Mouse (Mus musculus) lung, postnatal 10 days (tissue): ENCODE measurements around the gene Lrrc47.
A peak's percentile ranks its signal among the peaks of the same experiment; 100 is the strongest.

Source experiments
- DNase-seq: peaks from one replicate; pipeline ENCODE4 v3.0.0; 2021

The Lrrc47 gene

DNA sequence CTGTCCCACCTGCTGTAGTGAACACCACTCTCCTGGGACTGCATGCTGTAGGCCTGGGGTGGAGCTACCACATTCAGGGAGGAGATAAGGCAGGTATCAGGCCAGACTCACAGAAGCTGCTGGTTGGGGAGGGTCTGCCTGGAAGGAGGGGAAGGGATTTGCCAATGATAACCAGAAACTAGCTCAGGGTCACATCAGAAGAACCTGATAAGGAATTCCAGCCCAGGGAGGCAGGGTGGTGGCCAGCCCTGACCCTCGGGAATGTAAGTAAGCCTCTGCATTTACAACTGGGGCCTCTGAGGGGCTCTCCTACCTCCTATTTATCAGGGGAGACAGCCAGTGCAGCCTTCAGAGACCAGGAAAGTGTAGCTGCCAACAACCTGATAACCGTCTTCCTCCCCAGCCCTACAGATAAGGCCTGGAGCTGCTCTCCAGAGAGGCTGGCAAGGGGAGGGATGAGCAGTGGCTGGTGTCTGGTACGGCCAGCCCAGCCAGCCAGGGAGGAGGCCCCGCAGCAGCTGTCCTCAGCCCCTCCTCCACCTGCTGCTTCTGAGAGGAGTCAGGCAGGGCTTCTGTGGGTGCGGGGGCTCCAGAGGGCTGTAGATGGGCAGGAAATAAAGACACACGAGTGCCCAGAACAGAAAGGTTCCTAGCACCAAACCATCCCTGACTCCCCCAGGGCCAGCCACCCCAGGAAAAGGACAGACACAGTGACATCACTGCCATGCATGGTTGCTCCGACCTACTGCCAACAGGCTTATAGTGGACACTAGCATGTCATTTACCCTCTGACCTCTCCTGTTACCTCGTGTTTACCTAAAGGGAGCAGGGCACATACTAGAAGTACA lies 12.4 kb downstream of the Lrrc47 start:
- DNase-seq = no peak

DNA sequence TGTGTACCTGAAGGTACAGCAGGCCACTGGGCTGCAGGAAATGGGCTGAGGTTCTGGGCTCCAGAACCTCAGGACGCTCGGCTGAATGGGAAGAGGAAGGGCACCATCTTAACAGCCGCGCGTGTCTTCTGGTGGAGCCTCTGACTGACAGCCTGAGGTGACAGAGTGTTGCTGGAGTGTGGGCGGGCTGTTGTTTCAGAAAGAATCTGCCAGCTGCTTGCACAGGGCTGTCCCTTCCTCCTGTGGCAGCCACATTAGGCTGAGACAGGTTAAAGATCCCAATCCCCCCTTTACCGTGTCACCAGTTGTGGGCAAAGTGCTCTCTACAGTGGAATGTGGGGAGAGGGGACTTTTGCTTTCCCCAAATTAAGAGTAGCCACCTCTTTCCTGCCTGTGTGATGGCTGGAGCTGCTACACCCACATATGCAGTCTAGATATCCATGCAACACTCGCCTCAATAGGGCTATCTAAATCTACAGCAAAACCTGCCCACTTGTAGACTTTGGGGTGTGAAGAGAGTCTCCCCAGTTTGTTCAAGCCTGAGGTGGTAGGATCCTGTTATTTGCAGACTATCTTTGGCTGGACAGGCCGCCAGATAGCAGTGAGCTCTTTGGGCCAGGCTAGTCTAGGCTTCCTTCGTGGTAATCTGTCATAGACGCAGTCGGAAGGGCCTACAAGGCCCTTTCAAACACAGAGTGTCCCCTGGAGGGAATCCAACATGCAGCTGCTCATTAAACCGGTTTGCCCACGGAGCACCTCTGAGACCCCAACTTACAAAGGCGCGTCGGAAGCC lies 13.4 kb downstream of the Lrrc47 start:
- DNase-seq = peak; percentile 39

DNA sequence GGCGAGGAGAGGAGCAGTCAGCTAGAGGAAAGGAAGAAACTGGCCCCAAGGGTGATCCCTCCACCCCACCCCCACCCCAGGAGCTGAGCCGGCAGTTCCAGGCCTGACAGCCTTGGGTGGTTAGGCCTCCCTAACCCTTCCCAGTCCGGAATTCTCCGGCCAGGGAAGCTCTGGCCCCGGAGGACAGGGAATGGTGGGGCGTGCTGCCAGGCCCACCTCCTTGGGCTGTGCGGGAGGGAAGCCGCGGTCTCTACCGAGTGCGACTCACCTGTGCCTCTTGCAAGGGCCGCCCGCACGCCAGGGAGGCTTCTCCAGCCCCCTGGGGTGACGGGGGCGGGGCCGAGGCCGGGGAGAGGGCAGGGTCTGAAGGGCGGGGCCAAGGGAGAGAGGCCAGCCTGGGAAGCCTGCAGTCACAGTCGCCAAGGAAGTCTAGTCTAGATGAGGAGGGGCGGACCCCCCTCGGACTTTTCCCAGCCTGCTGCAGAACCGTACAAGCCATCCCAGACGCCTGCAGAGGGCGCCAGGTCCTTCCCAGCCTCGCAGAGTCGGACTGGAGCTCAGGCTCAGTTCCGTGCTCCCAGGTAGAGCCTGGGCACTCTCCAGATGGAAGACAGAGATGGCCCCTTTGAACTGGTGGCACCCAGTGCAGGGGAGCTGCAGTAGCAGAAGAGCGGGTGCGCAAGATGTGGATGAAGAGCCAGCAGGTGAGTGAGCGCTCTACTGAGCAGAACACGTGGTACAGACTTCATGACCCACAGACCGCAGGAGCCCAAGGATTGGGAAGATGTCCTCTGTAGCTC lies 14.3 kb downstream of the Lrrc47 start, which contains the start of gene Smim1:
TSS of gene Smim1 (minus strand) at position 590 of the 800 bp plus-strand sequence.
- peak; percentile 92 for DNase-seq

DNA sequence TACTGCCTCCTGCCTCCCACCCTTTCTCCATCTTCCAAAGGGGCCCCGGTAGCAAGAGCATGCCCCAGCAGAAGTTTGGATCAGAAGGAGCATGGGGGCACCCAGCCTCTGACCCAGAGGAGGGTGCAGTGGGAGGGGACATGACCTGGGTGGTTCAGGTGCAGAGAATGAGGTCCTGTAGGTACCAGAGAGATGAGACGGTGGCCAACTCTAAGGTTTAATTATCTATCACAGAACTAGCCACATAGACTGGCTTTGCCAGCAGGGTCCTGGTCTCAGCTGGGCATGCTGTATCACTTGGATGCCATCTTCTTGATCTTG lies 14.9 kb downstream of the Lrrc47 start:
- DNase-seq = no peak

DNA sequence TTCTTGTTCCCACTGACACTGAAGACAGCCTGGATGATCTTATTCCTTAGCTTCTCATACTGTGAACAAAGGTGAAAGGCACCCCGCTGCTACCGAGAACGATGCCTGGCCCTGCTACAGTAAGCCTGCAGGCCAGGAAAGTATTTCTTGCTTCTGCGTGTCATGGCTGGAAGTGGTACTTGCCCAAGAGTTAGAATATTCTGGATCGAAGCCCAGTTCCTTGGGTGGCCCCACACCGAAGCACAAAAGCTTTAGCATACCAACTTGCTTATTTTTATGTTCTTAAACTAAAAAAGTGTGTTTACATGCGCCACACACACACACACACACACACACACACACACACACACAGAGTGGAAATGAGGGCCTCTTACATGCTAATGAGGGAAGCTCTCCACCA lies 16.5 kb downstream of the Lrrc47 start:
- no peak for DNase-seq

DNA sequence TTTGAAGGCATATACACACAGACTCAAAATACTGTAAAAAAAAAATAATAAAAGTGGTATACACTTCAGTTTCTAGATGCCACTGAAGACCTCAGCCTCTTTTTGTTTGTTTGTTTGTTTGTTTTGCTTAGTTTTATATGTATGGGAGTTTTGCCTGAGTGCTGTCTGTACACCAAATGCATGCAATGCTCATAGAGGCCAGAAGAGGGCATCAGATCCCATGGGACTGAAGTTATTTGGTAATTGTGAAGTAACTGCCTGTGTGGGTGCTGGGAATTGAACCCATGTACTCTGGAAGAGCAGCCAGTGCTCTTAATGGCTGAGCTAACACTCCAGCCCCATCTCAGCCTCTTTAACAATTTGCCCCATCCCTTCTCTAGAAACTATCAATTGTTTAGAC lies 17.1 kb downstream of the Lrrc47 start:
- no peak for DNase-seq

DNA sequence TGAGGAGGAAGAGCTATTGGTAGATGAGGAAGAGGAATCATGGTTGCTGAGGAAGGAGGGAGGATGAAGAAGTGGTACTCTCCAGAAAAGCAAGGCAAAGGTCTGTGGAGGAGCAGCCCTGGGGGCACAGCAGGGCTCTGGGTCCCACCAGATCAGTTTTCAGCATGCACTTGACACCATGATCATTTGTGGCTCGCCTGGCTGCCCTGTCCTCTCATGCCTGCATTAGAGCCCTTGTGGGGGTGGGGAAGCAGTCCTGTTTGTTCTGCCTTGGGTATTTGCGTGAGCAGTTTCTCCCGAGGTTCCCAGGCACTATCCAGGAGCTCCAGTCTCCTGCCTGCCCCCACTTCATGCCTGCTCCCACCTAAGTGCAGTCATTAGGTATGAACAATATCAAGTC lies 25.6 kb downstream of the Lrrc47 start:
- no peak for DNase-seq

DNA sequence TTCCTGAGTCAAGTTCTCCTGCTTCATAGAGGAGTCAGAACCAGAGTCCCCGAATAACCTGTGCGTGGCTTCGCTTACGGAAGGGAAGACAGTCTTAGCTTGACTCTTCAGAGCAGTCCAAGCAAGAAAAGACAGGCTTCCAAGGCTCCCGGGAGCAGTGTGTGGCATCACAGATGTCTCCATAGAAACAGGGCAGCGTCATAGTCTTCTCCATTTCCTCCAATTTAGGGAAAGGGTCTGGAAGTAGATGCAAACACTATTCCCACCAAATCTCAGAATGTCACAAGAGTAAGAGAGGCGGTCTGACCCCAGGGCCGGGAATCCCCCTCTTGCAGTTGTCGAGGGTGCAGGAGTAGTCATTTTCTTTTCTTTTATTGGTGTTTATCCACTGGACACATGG lies 31.0 kb downstream of the Lrrc47 start, which contains the start of gene Ccdc27:
TSS of gene Ccdc27 (minus strand) at position 101 of the 400 bp plus-strand sequence.
- DNase-seq = no peak

DNA sequence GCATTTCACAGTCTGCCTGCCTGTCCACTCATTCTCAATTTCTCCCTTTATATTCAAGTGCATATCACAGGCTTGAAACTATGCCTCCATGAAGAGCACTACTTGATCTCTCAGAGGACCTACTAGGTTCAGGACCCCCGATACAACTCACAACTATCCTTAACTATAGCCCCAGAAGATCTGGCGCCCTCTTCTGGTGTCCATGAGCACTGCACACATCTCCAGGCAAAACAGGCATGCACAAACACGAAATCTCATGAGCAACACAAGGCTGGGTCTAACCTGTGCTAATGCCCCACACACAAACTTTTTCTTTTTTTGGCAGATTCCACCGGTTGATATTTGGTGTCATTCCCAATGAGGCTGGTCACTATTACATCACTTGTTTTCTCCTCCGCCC lies 34.3 kb downstream of the Lrrc47 start:
- DNase-seq = no peak

DNA sequence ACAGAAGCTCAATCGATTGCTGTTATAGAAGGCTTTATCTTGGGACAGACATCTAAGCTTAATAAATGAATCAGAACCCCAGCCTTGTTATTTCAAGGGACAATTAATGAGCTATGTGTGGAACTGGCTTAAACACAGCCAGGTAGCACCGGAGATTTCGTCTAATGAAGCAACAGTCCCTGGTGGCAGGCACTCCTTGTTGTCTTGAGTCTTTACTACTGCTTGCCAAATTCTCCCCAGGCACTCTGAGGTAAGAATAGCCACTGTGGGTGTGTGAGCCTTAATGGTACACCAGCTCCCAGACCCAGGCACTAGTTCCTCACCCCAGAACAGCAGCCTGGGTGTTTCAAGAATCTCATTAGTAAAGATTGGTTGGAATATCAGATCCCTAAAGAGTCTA lies 39.9 kb downstream of the Lrrc47 start:
- DNase-seq = no peak

DNA sequence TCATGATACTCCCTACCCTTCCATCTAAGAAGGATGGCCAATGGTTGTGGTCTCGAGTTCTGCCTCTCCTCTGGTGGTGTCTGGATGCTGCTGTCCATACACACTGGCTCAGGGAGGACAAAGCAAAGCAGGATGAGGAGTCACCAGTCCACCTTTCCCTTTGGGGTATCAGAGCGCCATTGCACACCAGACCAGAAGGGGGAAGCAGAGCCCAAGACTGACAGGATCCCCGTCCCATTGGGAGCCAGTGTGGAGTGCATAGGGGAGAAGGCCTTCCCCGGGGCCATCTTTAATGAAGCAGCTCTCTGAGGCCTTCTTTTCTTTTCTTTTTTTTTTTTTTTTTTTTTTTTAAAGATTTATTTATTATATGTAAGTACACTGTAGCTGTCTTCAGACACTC lies 41.5 kb downstream of the Lrrc47 start:
- no peak for DNase-seq

DNA sequence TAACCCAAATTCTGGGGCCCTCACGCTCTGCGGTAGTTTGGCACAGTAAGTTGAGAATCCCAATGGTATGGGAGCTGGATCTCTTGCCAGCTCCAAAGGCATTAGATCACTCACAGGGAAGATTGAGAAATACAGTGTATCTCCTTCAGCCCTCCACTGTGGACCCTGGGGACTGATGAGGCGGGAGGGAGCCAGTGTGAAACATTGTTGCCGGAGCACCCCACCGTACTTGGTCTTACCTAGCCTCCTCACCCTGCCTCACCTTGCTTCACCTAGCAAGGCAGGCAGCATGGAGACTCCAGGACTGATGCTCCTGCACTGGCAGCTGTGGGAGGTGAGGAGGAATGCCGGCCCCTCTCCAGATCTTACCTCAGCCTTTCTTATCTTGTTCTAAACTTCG lies 44.0 kb downstream of the Lrrc47 start:
- no peak for DNase-seq

DNA sequence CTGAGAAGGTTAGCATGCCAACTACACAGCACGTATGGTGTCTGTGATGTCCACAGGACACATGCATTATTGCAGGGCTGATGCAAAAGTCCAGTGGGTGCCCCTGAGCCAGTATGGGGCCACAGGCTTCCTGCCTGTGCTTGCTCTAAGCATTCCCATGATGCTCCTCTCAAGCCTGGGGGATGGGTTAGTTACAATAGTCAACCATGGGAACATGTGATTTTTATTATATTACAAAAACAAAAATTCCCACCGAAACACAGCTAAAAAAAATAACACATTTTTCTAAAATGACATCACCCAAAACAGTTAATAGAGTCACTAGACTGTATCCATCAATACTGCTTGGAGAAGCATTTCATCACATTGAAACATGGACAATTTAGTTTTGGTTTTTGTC lies 44.5 kb downstream of the Lrrc47 start:
- DNase-seq = no peak

DNA sequence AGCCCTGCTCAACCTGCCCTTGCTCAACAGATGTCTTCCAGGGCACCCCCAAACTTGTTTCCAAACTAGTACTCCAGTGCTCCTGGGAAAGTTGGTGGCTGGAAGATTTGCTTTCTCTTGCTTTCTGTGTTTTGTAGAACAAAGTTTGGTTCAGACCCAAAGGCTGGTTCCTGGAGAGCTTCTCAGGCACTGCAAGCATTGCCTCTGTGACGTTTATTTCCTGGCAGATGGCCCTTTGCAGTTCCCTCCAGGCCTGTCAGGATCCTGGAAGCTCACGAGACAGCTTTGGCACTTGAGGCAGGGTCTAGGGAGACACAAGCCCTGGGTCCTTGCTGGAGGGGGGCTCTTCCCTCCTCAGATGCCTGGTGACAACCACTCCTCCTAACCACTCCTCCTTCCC lies 45.1 kb downstream of the Lrrc47 start:
- DNase-seq = peak; percentile 21

DNA sequence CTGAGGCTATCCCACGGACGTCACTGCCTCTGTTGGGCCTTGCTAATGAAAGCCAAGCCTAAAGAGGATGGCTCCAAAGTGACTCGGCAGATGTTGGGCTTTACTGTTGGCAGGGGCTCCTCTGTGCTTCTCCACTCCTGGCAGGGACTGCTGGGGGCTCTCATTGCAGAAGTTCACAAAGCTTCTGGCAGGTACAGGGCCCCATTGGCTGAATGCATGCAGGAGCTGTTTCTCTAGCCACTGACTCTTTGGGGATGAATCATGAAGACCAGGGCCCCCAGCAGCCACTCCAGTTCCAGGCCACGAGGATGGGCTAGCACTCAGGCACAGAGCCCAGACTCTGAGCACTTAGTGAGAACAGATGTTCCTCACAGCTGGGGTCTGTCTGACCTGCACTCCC lies 46.2 kb downstream of the Lrrc47 start:
- no peak for DNase-seq

DNA sequence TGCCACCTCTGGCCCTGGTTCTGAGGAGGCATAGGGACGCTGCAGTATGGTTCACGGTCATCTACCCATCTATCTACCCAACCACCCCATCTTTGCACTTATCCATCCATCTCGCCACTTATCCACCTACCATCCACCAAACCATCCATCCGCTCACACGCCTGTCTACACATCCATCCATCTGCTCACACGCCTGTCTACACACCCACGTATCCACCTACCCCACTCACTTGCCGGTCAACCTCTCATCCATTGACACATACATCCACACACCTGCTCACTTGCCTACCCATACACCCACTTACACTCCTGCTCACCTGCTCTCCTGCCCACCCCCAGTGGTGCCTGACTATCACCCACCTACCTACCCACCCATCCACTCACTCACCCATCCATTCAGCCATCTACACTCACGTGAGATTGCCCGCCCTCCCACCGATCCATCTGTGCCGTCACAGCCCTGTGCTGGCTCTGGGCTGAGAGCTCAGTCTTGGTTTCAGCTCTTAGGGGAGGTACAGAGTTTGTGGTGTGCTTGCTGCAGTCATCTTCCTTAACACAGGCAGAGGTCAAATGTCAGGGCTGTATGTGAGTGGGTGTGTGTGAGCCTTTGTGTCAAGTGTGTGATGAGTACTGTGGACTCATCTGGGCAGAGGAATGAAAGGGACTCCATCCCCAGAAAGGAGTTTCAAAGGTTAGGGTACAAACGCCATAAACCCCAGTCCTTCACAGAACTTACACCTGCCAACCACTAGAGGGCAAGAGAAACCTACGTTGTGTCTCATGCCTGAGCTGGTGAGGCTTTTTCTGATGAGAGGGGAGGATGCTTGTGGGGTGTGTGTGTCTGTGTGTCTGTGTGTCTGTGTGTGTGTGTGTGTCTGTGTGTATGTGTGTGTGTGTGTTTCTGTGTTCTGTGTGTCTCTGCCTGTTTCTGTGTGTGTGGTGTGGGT lies 53.6 kb downstream of the Lrrc47 start:
- peak; percentile 47 for DNase-seq

DNA sequence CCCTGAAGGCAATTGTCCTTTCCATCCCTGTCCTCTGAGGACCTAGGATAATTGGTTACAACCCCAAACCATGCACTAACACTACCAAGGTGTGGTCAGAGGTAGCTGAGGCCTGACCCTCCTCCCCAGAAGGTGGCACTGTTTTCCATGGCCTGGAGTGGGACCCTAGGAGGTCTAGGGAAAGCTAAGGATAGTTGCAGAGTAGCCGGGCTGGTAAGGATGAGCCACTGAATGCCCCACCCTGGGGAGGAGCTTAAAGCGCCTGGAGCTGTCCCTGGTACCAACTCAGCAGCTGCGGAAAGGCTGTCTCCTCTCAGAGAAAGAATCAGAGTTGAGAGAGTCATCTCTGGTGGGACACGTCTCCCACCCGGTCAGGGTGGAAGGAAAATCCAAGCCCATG lies 59.4 kb downstream of the Lrrc47 start:
- DNase-seq = peak; percentile 54
